Mouse (Mus musculus) gastrocnemius, adult 2 months (tissue): Measurements from ENCODE around the gene Gsdma2. TPM values are rescaled to one million over a fixed set of nuclear protein-coding genes. Genes with fewer than 3 reads are reported as not detected.
"Not testable (repeated sequence)": the region's sequence is repeated elsewhere in the genome, so short reads cannot be mapped to it uniquely, and the experiment has no call there.

Experiments
- DNase-seq: peaks from one replicate; pipeline ENCODE4 v3.0.0; 2022
- H3K27ac ChIP-seq: fragments of 200-600 bp; 2 replicates; pipeline ENCODE4 v1.8.1; 2022; ENCODE audit warnings: mild to moderate bottlenecking
- H3K4me3 ChIP-seq: fragments of 200-600 bp; 2 replicates; pipeline ENCODE4 v1.8.1; 2022; ENCODE audit warnings: mild to moderate bottlenecking, moderate library complexity
- CTCF ChIP-seq: fragments of 200-600 bp; IDR thresholded peaks from 2 replicates; pipeline ENCODE4 v1.8.1; 2022; ENCODE audit warnings: antibody characterized with exemption, mild to moderate bottlenecking, moderate library complexity
- intact Hi-C: fragments of 180-260 bp; cut with DNase I; formaldehyde crosslinking; loops from one replicate; pipeline ENCODE4 v1.15.1; 2025
- total RNA-seq, 2 experiments: library from RNA; stranded (reverse); gene quantifications; 2 replicates each; pipeline ENCODE4 v1.2.3; 2021

Gene Gsdma2
- total RNA-seq, 2 experiments from 2014 or later: 1.1 to 1.7 TPM

DNA sequence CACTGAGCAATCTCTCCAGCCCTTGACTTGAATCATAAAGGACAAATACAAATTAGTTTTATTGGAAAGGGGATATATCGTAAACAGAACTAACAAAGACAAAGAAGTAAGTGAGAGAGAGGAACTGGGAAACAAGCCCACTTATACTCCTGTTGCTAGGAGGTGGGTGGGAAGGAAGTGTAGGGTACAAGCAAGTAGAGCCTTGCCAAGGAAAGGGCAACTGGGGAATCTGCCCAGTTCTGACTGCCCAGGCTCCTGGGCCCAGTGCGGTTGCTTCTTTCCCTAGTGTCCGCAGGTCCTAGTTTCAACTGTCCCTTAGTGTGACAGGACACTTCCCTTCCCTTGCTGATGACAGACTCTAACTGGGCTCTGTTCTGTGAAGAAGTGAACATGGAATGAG is 17.9 kb upstream of the Gsdma2 start:
- no peak for DNase-seq
- H3K4me3 ChIP-seq: no peak overlapping the region
- TF ChIP-seq CTCF: no peak
- no peak overlapping the region for H3K27ac ChIP-seq
- intact Hi-C loops: no loop called here

DNA sequence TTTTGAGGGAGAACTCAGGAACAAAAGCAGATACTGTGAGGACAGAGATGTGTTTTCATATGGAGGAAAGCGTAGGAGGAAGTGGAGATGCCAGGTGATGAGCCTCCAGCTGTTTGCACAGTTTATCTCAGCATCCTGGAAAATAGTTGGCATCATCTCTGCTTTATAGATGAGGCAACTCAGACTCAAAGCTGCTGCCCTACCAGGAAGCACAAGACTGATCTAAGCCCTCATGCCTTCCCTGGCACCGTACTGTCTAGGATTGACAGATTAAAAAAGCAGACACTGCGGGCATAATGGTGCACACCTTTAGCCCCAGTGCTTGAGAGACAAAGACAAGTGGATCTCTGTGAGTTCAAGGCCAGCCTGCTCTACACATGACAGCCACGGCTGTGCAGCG is 15.9 kb upstream of the Gsdma2 start:
- no peak for DNase-seq
- Histone ChIP-seq H3K27ac (no peak overlapping the region), H3K4me3 (no peak overlapping the region)
- TF ChIP-seq CTCF: no peak
- intact Hi-C loops: no loop called here

DNA sequence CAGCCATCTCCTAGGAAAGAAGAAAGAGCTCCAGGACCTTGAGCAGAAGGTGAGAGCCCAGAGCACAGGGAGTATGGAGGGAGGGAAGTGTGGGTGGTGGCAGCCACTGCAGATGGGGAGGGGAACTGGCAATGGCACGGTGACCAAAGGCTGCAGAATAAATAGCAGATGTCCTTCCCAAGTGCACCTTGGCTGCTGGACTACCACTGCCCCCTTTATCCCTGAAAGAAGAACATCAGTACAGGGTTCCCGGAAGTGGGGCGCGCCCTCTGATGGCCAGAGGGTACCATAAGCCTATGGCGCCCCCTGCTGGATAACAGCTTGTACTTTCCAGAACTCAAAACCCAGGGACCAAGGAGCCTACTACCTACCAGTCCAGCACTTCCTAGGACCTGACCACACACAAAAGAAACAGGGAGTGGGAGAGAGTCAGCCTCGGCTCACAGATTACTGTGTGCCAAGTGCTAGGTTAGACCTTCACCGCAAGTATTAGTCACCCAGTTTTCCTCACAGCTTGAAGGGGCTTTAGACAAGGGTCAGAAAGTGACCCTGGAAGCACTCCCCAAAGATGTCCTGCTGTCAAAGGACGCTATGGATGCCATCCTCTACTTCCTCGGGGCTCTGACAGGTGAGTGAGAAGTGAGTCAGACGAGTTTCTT is 11.1 kb upstream of the Gsdma2 start:
- peak; percentile 24 for DNase-seq
- H3K27ac ChIP-seq, H3K4me3 ChIP-seq, intact Hi-C loops: not testable (repeated sequence)
- peak; percentile 34; the same call in 1 of the 2 replicates for TF ChIP-seq CTCF

DNA sequence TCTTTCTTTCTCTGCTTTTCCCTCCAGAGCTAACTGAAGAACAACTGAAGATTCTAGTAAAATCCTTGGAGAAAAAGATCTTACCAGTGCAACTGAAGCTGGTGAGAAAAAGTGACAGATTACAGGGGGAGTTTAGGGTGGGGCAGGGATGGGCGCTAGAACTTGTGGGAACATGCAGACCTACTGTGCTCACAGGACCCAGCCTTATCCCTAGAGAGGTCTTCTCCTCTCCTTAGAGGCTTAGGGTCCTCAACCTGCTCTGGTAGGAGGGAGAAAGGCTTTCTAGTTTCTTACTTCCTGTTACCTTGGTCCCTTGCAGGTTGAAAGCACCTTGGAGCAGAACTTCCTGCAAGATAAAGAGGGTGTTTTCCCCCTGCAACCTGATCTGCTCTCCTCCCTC is 9.1 kb upstream of the Gsdma2 start:
- DNase-seq: no peak
- no peak for TF ChIP-seq CTCF
- H3K27ac ChIP-seq: no peak overlapping the region
- intact Hi-C loops: loop anchor here (1.0 kb wide), 1 partner anchor 31 kb away; no protein-coding TSS in a partner anchor
- H3K4me3 ChIP-seq: no peak overlapping the region

DNA sequence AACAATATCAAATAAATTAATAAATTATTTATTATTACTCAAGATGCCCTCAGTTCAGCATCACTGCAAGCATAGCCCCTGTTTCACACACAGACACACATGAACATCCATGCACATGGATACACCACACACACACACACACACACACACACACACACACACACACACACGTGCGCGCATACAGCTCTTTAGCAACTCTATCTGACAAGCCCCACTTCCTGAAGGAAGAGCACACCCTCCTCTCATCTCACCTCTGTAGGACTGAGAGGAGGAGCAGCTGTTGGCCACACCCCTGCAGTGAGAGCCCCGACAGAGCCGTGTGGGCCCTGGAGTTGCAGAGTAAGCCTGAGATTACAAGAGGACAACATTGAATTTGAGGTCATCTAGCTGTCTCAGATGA is 6.5 kb upstream of the Gsdma2 start:
- intact Hi-C loops: no loop called here
- Histone ChIP-seq H3K4me3 (no peak overlapping the region), H3K27ac (no peak overlapping the region)
- DNase-seq: no peak
- TF ChIP-seq CTCF: no peak

DNA sequence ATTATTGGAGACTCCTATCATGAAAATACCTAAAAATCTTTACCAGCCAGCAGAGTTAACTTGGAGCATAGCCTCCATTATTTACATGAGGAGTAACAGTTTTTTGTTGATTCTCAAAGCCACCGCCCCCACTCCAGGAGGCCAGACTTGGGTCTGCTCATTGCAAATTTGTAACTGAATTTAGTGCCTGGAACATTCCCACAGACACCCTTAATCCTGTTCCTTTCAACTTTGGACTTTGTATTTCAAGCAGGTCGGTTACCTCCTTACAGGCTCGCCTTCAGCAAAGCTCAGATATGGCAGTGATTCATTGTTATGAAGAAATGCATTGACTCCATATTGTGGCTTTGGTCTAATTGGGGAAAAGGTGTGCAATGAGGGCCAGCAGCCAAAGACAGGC is 1.8 kb upstream of the Gsdma2 start:
- DNase-seq: no peak
- no peak overlapping the region for H3K27ac ChIP-seq
- TF ChIP-seq CTCF: no peak
- intact Hi-C loops: no loop called here
- no peak overlapping the region for H3K4me3 ChIP-seq

DNA sequence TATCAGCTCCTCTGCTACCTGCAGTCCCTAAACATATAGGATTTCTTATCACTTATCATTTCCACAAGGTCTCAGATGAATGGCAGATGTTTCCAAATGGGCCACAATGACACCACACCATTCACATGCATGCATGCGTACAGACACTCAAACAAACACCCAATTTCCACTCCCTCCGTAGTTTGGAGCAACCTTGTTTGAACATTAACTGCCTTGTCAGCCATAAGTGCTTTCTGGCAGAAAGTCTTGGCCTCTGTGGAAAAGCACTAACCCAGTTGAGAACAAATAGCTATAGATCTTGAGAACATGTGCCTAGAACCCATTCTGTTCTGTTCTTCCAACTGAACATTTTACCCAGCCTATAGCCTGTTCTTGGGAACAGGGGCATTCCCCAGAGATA is 613 bp upstream of the Gsdma2 start:
- TF ChIP-seq CTCF: no peak
- H3K4me3 ChIP-seq: no peak overlapping the region
- intact Hi-C loops: no loop called here
- no peak overlapping the region for H3K27ac ChIP-seq
- DNase-seq: no peak

DNA sequence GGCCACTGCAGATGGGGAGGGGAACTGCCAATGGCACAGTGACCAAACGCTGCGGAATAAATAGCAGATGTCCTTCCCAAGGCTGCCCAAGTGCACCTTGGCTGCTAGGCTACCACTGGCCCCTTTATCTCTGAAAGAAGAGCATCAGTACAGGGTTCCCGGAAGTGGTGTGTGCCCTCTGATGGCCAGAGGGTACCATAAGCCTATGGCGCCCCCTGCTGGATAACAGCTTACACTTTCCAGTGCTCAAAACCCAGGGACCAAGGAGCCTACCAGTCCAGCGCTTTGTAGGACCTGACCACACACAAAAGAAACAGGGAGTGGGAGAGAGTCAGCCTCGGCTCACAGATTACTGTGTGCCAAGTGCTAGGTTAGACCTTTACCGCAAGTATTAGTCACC is 8.5 kb downstream of the Gsdma2 start:
- H3K4me3 ChIP-seq, H3K27ac ChIP-seq, intact Hi-C loops: not testable (repeated sequence)
- DNase-seq: peak; percentile 59
- peak; percentile 51 for TF ChIP-seq CTCF

DNA sequence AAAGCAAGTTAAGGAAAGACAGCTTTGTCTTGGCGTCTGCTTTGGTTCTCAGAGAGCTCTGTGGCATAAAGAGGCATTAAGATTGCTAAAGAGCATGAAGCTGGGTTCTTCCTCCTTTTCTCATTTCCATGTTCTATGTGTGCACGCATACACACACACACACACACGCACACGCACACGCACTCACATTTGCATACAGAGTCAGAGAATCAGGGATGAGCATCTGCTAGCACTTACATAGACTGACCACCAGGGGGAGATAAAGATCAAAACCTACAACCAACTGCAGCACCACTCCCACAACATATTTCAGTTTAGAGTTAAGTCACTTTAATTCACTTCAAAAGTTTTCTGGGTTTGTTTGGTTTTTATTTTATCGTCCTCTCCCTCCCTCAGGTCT is 14.0 kb downstream of the Gsdma2 start:
- peak; percentile 80 for TF ChIP-seq CTCF
- intact Hi-C loops: no loop called here
- DNase-seq: no peak
- H3K4me3 ChIP-seq: no peak overlapping the region
- no peak overlapping the region for H3K27ac ChIP-seq

DNA sequence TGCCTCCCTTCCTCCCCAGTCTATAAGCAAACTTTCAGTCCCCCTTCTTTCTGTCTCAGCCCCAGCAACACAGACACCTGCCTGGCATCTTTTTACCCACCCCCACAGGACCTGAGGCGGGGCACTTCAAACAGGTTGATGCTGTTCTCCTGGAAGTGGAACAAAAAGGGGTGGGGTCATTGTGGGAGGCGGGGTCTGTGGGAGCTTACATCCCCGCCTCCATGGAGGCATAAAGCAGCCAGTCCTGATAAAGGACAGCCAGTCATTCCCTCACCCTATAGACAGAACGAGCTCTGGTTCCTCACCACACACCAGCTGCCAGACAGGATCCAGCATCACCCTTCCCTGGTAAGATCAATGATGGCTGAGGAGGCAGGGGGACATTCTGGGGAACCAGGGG is 17.5 kb downstream of the Gsdma2 start, which contains the start of gene Gsdma:
Gene Gsdma (plus strand): TSS at position 261 of the 400 bp plus-strand sequence.
- no peak for DNase-seq
- intact Hi-C loops: no loop called here
- Histone ChIP-seq H3K27ac (no peak within 1 kb of the TSS), H3K4me3 (no peak within 1 kb of the TSS)
- no peak for TF ChIP-seq CTCF

DNA sequence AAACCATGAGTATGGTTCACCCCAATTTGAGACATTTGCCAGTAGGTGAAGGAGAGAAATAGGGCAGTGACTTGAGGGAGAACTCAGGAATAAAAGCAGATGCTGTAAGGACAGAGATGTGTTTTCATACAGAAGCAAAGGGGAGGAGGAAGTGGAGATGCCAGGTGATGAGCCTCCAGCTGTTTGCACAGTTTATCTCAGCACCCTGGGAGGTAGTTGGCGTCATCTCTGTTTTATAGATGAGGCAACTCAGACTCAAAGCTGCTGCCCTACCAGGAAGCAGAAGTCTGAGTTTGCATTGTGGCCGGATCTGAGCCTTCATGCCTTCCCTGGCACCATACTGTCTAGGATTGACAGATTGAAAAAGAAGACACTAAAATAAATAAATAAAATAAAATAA is 22.4 kb downstream of the Gsdma2 start:
- intact Hi-C loops: no loop called here
- no peak for TF ChIP-seq CTCF
- Histone ChIP-seq H3K4me3 (no peak overlapping the region), H3K27ac (no peak overlapping the region)
- no peak for DNase-seq

DNA sequence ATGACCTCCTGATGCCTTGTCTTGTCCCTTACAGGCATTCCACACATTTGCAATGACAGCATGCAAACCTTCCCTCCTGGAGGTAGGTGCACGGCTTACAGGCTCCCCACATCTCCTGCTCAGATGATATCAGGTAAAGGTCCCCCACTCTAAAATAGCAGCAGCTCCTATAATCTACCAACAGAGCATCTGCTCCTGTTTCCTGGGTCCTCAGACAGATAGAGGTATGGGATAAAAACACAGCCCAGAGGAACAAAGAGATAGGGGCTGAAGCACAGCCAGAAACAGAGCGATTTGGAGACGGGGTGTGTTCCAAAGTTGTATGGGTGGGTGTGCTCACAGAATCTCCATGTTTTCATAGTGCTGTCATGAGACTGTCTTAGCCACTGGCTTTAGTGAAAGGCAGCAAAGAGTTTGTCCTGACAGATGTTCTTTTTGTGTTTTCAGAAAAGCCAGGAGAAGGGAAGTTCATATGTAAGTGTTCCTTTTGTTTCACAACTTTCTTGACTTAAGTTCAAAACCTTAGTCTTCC is 24.8 kb downstream of the Gsdma2 start:
- no peak overlapping the region for H3K27ac ChIP-seq
- intact Hi-C loops: no loop called here
- no peak for DNase-seq
- TF ChIP-seq CTCF: no peak
- no peak overlapping the region for H3K4me3 ChIP-seq

DNA sequence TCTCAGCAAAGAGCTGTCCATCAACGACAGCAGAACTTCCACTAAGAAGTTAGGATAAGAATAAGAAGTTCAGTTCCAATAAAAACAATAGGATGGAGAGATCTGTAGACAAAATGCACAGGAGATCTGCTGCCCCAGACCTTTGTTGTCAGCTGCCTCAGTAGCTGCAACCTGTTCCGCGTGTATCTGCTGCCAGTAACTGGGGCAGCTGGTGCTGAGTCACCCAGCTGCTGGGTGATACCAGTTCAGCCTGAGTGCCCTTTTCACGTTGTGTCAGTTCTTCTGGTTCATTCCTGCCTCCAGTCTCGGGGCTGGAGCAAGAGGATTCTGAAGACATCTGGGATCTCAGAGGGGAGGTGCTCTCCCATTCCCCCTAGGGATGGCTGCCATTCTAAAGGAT is 25.3 kb downstream of the Gsdma2 start:
- peak; percentile 48 for DNase-seq
- Histone ChIP-seq H3K27ac (peak overlapping the region; percentile 35; the same call in 1 of the 2 replicates), H3K4me3 (no peak overlapping the region)
- no peak for TF ChIP-seq CTCF
- intact Hi-C loops: no loop called here

DNA sequence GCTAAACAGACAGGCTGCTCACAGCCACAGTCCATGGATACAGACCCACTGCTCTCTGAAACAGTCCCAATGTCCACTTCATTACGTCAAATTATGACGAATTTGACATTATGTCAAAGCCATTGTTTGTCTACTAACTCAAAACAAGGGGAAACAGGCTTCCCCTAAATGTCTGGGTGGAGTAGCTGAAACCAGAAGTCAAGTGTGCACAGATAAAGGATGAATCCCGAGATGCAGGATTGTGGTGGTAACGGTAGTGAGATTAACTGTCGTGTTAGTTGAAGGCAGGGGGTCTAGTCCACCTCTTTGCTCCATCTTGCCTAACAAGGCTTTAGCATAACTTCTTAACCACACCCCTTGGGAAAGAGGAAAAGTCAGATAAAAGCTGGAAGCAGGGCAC is 25.9 kb downstream of the Gsdma2 start:
- intact Hi-C loops: no loop called here
- Histone ChIP-seq H3K27ac (peak overlapping the region; percentile 35; the same call in 1 of the 2 replicates), H3K4me3 (no peak overlapping the region)
- DNase-seq: no peak
- no peak for TF ChIP-seq CTCF
